Comparison of ENCODE assay signal across 8 mouse cellular contexts in genomic region chr16:45653009-45653933, GRCm38 (mm10). TPM values are rescaled to one million over a fixed set of nuclear protein-coding genes. Genes with fewer than 3 reads are reported as not detected.
A peak's percentile ranks its signal among the peaks of the same experiment; 100 is the strongest.
DNase-seq lines count a peak whose midpoint lies in the region; ATAC-seq and TF ChIP-seq lines count a peak whose summit lies in the region.

No protein-coding gene starts in this region.

- H3K4me1 ChIP-seq in kidney, embryonic 16.5 days (ENCODE audit: insufficient read depth, low read length) = peaks cover 8% of the 10 kb centered on the region; the same call in 1 of the 2 replicates
- H3K4me1 ChIP-seq in cortical plate, adult 2 months (ENCODE audit: control insufficient read depth, insufficient read depth, low read length) = no peaks in the 10 kb centered on the region
- no peaks in the 10 kb centered on the region for H3K4me1 ChIP-seq in midbrain, embryonic 16.5 days (ENCODE audit: control insufficient read depth, insufficient read depth, low read length)

- no peak for TF ChIP-seq POLR2A in cortical plate, adult 2 months (IDR thresholded peaks at IDR 0.05; ENCODE audit: extremely low read depth, insufficient read depth, low read length)

- 11% methylated on average over 17 of the region's 17 CpGs for WGBS in kidney, embryonic 16.5 days
- 16% methylated on average over 17 of the region's 17 CpGs for WGBS in midbrain, embryonic 16.5 days

- peak; percentile 59; the same call in 1 of the 2 replicates for ATAC-seq in kidney, embryonic 16.5 days (ENCODE audit: low FRiP score, low TSS enrichment)
- no peak for ATAC-seq in midbrain, embryonic 16.5 days

- DNase-seq in kidney, postnatal 25 days = no peak
- peak; percentile 13 for DNase-seq in induced T-regulatory cell, adult 2 months (ENCODE audit: low read depth)
- DNase-seq in layer of hippocampus, adult 11-12 months (ENCODE audit: low spot score) = no peak
- no peak for DNase-seq in spleen, adult 18-20 months
- no peak for DNase-seq in cerebellum, adult 8-10 months

- no peaks in the 10 kb centered on the region for H3K9me3 ChIP-seq in kidney, embryonic 16.5 days (ENCODE audit: low read length)
- H3K9me3 ChIP-seq in midbrain, embryonic 16.5 days (replicated peaks; ENCODE audit: control insufficient read depth, low read length, poor library complexity, severe bottlenecking) = no peaks in the 10 kb centered on the region

- TF ChIP-seq CTCF in cortical plate, adult 2 months (IDR thresholded peaks at IDR 0.05; ENCODE audit: extremely low read depth, insufficient read depth, low read length) = no peak

- no peak overlapping the region for H3K27ac ChIP-seq in kidney, embryonic 16.5 days (ENCODE audit: low read length)
- no peak overlapping the region for H3K27ac ChIP-seq in cortical plate, adult 2 months (ENCODE audit: insufficient read depth, low read length)
- no peak overlapping the region for H3K27ac ChIP-seq in midbrain, embryonic 16.5 days (ENCODE audit: low read length)

- H3K4me2 ChIP-seq in kidney, embryonic 16.5 days (replicated peaks; ENCODE audit: low read depth, low read length) = peak overlapping the region; percentile 62
- H3K4me2 ChIP-seq in midbrain, embryonic 16.5 days (ENCODE audit: low read length) = peak overlapping the region; percentile 62

- peaks cover 6% of the 10 kb centered on the region for H3K27me3 ChIP-seq in kidney, embryonic 16.5 days (ENCODE audit: insufficient read depth, low read length)
- H3K27me3 ChIP-seq in midbrain, embryonic 16.5 days (ENCODE audit: control insufficient read depth, insufficient read depth, low read depth, low read length) = no peaks in the 10 kb centered on the region; the same call in none of the 2 replicates

- no peaks in the 10 kb centered on the region for H3K36me3 ChIP-seq in kidney, embryonic 16.5 days (ENCODE audit: insufficient read depth, low read length)
- H3K36me3 ChIP-seq in midbrain, embryonic 16.5 days (ENCODE audit: control insufficient read depth, insufficient read depth, low read length) = no peaks in the 10 kb centered on the region

- H3K9ac ChIP-seq in kidney, embryonic 16.5 days (replicated peaks; ENCODE audit: low read length) = peak overlapping the region; percentile 52
- peak overlapping the region; percentile 54 for H3K9ac ChIP-seq in midbrain, embryonic 16.5 days (ENCODE audit: low read depth, low read length)

- peak overlapping the region; percentile 38 for H3K4me3 ChIP-seq in kidney, embryonic 16.5 days (ENCODE audit: low read length)
- H3K4me3 ChIP-seq in cortical plate, adult 2 months (ENCODE audit: insufficient read depth, low read length) = peak overlapping the region; percentile 18; the same call in 1 of the 2 replicates
- H3K4me3 ChIP-seq in midbrain, embryonic 16.5 days (ENCODE audit: low read depth, low read length) = peak overlapping the region; percentile 35

RNA-seq across cellular contexts. Expression of gene BC016579, which starts 0.6 kb away (rescaled TPM):
- polyA plus RNA-seq in kidney, embryonic 16.5 days (2015; fragmentation: Nextera tagmentation; extraction: Ambion mirVana) = 0.21 and 0.27 TPM in 2 replicates
- polyA plus RNA-seq in cortical plate, adult 2 months (2012; rRNA removed) = 0.45 and 0.52 TPM in 2 replicates
- polyA plus RNA-seq in midbrain, embryonic 16.5 days (2015; fragmentation: Nextera tagmentation; extraction: Ambion mirVana) = not detected in 2 replicates

RNA-seq across cellular contexts. Expression of gene Tmprss7, which starts 40.2 kb away (rescaled TPM):
- 0.08 and 0.10 TPM in 2 replicates for polyA plus RNA-seq in kidney, embryonic 16.5 days (2015; fragmentation: Nextera tagmentation; extraction: Ambion mirVana)
- 4.4 TPM in 2 replicates for polyA plus RNA-seq in cortical plate, adult 2 months (2012; rRNA removed)
- 0.75 and 0.93 TPM in 2 replicates for polyA plus RNA-seq in midbrain, embryonic 16.5 days (2015; fragmentation: Nextera tagmentation; extraction: Ambion mirVana)

RNA-seq across cellular contexts. Expression of gene Gcsam, which starts 43.1 kb away (rescaled TPM):
- 0.14 TPM in 2 replicates for polyA plus RNA-seq in kidney, embryonic 16.5 days (2015; fragmentation: Nextera tagmentation; extraction: Ambion mirVana)
- not detected in 2 replicates for polyA plus RNA-seq in cortical plate, adult 2 months (2012; rRNA removed)
- polyA plus RNA-seq in midbrain, embryonic 16.5 days (2015; fragmentation: Nextera tagmentation; extraction: Ambion mirVana) = not detected in 2 replicates
